Mouse (Mus musculus) Muller cell, postnatal 12 days (primary cell): ENCODE measurements at regions not wholly inside any gene's neighbourhood (a gene's known extent, or its start where the extent isn't known, plus 50 kb on each side); places are given as distances from the start of the nearest gene placed in this dataset.

Source experiments
- DNase-seq: peaks from one replicate; pipeline ENCODE4 v3.0.0-alpha.2; 2015; ENCODE audit errors: inconsistent ontology term

- no peak for DNase-seq
These were observed 54.0 kb upstream of the Nedd9 start for GRCm38 (mm10) chr13:41541139-41541538.

DNA sequence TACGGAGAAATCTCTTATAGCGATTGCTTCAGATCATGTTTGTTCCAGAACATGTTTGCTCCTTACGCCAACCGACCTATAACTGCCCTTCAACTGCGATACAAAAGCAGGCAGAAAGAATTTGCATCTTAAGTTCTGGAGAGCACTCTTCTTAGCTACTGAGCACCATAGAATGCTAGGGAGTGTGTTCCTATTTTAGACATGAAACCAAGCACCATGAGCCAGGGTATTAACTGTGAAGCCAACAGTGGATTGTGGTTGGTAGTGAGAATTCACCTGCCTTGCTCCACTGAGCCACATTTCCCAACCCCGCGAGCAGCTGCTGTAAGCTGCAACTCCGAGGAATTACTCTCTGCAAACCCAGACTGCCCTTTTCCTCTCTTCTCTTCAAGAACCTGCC, 58.9 kb upstream of the Nedd9 start:
- no peak for DNase-seq

GRCm38 (mm10) chr13:41546531-41546930, 59.2 kb upstream of the Tmem170b start:
- DNase-seq, result no peak

DNA sequence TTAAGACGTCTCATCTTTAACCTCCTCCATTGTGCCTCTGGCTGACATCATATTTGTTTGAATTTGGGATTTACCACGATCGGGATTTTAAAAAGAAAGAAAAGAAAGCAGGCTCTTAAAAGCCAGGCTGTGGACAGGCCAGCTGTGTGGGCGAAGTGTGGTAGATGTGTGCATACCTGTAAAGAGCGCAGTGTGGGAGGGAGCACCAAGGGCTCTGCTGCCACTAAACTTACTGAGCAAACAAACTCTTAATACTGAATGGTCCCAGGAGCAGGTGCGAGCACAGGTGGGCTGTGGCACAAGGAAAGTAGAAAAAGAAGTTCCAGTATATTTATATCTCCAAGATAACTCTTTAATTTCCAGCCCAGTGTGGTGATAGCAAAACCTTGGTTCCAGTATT, 56.4 kb upstream of the Tmem170b start:
- DNase-seq, result no peak

DNA sequence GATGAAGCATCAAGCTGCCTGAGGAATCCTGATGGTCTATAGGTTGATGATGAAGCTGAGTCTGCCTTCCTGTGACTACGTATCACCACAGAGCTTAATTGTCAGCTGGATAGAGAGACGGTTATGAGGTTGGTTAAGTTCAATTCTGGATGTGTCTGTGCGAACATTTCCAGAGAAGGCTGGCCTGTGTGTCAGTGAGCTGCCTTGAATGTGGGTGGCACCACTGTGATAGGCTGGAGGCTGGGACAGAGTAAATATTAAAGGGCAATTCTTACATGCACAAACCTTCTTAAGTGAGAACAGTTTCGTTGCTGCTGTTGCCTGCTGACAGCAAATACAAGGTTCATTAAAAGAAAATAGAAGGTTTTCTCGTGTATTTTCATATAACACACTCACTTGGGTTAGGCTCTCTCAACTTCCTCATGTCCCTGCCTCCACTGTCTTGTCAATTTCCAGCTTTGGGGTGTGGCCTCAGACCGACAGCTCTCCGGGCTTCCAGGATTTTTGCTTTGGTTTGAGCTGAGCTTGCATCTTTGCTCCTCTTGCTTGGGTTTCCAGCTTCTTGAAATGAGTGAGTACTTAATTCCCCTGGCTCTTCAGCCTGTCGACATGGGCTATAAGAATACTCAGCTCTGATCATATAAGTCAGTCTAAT, 55.3 kb upstream of the Tmem170b start:
- no peak for DNase-seq

DNA sequence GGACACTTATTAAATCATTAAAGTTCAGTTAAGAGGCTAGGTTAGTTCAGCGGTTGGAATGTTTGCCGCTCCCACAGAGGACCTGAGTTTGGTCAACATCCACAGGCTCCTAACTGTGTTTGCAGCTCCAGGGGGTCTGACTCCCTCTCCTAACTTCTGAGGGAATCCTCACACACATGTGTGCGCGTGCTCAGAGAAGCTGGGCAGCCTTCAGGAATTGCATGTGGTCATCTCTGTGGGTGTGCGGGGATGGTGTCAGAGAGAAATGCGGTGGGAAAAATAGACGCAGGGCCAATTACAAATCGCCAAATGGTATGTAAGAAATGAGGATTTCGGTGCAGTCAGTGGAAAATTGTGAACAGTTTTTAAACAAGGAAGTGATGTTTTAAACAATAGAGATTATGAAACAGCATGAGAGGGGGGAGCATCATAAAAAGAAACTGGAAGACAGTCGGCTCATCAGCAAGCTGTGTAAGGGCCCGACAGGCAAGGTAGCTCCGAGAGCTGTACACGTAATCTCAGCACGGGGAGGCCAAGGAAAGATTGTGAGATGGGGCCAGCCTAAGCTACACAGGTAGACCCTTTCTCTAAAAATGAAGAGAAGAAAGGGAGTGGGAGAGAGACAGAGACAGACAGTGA, 53.9 kb upstream of the Tmem170b start:
- DNase-seq, result peak; percentile 34

DNA sequence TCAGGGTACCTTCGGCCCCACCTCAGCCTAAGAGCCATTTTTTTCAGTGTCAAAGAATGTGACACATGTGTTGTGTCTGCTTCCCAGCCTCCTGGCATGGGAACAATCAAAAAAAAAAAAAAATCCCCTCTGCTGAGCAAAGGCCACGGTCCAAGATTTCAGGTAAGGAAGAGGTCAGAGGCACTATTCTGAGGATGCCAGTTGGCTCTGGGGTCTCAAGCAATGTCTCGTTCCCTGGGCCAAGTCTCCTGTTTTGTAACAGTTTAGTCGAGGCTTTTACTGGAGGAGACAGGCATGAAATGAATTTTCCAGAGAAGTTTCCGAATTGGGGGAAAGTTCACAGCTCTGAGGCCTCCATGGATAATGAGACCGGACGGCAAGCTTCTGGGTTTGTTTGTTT, 51.3 kb upstream of the Tmem170b start:
- no peak for DNase-seq
